Mouse (Mus musculus) adrenal gland, adult 2 months (tissue): ENCODE measurements around the gene Arhgef19. TPM values are rescaled to one million over a fixed set of nuclear protein-coding genes. Genes with fewer than 3 reads are reported as not detected.

ENCODE experiments used
- DNase-seq: peaks from one replicate; pipeline ENCODE4 v3.0.0; 2021
- polyA plus RNA-seq: library from polyadenylated mRNA; depleted of rRNA; stranded (reverse); fragments of >200 nt; gene quantifications from 2 replicates; pipeline ENCODE4 v1.2.3, GENCODE M21; 2012
- total RNA-seq, 2 experiments: library from RNA; stranded (reverse); gene quantifications; 2 replicates each; pipeline ENCODE4 v1.2.3; 2021

The Arhgef19 gene
- total and polyA plus RNA-seq, 3 experiments, result 50.9 to 75.8 (median 65.1) TPM

GRCm38 (mm10) chr4:141284486-141284885 lies 45.2 kb downstream of the Arhgef19 start:
- DNase-seq, result no peak

- no peak for DNase-seq
Observed at GRCm38 (mm10) chr4:141285128-141285527, 45.8 kb downstream of the Arhgef19 start.

- DNase-seq, result peak; percentile 82
Observed at GRCm38 (mm10) chr4:141286860-141287517, 47.7 kb downstream of the Arhgef19 start.

- DNase-seq, result peak; percentile 41
Observed at GRCm38 (mm10) chr4:141287518-141288004, 48.3 kb downstream of the Arhgef19 start.

DNA sequence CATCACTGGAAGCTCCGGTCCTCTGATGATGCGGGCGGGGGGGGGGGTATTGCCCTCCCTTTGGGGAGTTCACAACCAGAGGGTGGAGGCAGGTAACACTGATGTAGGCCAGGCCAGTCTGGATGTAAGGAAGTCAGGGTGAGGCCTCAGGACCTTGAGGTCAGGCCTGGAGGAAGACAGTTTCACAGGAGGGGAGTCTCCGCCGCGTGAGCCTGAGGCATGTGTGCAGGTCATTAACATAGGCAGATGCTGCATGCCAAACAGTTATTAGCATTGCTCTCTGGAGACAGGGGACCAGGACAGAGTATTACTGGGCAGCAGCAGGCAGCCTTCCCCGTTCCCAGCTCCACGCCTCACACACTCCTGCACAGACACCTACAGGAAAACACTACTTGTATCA lies 48.9 kb downstream of the Arhgef19 start:
- DNase-seq, result no peak

GRCm38 (mm10) chr4:141291571-141292375 lies 52.5 kb downstream of the Arhgef19 start:
- no peak for DNase-seq

GRCm38 (mm10) chr4:141295774-141296186 lies 56.5 kb downstream of the Arhgef19 start:
- DNase-seq, result no peak

- no peak for DNase-seq
Observed at GRCm38 (mm10) chr4:141297934-141298333, 58.6 kb downstream of the Arhgef19 start.

DNA sequence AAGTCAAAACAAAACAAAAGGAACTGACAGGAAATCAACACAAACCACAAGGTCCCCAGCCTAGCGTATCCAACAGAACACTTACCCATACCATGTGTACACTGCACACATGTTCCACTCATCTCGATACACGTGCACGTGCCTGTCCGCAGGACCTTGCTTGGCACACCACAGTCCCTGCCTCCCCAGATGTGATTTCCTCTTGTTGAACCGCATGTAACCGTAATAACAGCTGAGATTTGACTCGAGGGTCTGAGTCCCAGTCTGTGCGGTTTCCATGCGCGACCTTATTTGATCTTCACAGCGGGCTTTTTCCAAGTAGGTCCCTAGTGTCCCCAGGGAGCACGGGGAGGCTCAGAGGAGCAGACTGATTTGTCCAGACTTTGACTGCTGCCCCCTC lies 60.1 kb downstream of the Arhgef19 start:
- DNase-seq, result no peak

DNA sequence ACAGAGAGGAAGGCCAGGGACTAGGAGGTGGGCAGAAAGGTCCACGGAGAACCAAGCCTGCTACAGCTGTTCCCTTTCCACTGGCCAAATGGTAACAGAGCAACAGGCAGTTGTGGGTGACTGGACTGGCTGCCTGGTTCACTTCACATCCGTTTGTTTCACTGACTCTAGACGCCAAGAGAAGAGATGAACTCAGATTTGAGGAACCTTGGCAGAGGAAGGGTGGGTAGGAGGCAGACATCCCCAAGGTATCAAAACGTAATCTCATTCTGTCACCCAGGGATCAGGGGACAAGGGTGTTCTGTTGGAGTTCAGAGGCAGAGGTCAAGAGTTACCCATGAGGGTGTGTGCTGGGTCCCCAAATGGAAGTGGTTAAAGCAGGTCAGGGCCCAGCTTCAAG lies 60.9 kb downstream of the Arhgef19 start:
- no peak for DNase-seq

- peak; percentile 94 for DNase-seq
Observed at GRCm38 (mm10) chr4:141301116-141301553, 61.8 kb downstream of the Arhgef19 start, which contains the start of gene Epha2. TSS of gene Epha2 (plus strand) at chr4:141301240.

DNA sequence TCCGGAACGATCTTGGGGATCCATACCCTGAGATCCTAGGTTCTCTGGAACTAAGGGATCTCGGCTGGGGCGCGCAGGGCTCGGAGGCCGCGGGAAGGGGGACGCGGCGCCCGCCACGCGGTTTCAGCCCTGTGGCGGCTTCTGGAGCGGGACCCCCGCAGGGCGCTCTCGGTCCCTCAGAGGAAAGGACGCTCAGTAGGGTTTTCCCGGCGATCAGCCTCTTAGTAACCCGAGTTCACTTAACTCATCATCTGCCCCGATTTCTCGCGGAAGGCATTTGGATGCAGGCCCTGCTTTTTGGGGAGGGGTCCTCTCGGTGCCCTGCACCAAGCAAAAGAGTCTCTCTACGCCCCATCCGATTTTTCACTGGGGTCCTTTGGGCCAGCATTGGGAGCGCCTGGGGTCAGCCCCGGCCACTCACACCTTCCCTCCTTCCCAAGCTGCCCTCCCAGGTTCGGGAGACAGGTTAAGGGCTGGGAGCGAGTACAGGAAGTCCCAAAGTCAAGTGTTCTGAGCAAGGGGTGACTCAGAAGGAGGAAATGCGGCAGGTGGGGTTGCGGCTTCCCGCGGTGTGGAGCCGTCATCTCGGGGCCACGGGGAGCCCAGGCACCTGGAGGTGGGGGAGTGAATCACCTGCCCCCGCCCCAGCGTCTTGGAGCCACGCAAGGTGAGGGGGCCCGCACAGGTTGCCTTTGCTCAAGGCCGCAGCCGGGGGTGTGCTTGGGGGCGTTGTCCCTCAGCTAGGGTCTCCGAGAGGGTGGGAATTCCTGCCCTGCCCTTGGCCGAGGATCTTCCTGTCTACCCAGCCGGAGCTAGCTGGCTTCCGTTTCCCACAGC lies 62.5 kb downstream of the Arhgef19 start:
- peak; percentile 51 for DNase-seq

DNA sequence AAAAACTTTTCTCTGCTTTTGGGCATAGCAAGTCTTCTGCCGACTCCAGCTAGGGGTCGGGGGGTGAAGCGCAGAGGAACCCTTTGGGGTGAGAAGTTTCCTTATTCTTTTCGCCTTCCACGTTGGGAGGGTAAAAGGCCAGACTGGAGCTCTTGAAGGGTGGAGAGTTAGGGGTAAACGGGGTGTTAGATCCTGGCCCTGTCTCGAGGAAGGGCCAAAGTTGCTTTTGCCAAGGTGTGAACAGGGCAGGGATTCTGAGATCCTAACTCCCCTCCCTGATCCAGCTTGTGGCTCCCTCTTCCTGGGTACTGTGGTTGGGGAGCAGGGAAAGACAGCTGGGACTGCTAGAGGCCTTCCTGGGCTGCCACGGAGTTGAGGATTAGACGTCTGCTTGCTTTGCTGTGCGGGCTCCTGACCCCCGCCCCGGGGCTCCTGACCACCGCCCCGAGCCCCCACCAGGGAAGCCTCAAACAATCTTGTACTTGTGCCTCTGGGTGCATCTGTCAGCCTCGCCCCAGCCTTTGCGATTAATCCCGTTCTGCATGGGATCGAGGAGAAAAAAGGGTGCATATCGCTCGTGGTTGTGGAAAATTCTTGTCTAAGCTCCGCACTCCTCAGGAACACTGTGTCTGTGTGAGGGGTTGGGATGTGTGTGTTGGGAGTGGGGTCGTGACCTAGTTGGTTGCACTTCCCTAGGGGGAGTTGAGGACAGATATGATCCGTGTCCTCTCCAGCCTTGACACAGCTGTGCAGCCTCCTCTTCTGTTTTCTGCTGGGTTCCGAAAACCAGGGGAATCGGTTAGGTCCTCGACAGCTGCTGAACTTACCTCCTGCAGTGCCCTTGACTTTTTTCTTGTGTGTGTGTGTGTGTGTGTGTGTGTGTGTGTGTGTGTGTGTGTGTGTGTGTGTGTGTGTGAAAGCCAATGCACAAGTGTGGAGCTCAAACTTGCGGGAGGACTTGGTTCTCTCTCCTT lies 63.4 kb downstream of the Arhgef19 start:
- DNase-seq, result peak; percentile 52

DNA sequence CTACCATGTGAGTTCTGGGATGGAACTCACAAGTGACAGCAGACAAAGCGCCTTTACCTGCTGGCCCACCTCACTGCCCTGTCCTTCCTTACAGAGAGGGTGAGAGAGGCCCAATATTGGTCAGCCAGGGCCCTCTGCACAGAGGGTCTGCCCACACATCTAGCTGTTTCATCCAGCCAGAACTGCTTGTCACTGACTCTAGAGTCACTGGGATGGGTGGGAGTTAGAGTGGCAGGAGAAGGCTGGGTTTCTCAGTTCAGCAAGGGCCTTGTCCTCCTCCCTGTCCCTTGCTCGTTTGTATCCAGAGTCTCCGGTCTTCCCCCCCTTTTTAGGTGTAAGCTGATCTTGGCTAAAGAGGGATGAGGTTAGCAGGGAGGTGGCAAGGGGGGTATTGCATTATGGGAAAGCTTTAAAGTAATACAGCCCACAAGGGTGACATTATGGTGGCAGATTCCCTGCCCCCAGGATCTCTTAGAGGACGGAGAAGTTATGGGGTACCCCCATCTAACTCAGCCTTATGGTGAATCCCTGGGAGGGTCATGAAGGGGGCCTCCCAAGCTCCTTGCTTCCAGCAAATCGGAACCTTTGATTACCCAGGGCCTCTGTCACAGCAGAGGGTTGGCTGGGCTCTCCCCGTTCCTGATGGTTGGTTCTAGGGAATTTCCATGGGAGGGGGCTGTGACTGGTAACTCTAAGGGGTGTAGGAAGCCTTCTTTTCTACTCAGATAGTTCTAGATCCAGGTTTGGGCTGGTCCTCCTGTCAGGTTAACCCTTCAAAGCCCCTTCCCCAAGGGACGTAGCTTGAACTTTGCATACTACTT lies 64.3 kb downstream of the Arhgef19 start:
- DNase-seq, result no peak

GRCm38 (mm10) chr4:141304223-141304611 lies 64.9 kb downstream of the Arhgef19 start:
- no peak for DNase-seq

DNA sequence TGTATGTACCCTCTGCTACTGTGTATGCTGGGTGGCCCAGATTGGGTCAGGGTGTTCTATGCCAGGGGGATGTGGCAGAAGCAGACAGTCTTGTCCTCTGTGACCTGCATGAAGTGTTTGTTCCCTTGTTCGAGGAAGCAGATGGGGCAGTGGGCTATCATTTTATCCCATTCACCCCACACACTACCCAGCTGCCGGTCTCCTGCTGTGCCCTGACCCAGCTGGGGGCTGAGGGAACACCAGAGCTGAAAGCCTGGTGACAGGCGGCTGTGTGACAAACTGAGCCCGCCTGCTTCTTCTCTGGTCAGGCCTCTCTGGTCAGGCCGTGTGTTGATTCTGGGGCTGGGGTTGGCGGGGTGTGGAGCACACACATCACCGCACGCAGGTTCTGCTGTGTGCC lies 66.8 kb downstream of the Arhgef19 start:
- DNase-seq, result no peak
